Mouse (Mus musculus): Measurements from ENCODE around the gene Baz1a. TPM values are rescaled to one million over a fixed set of nuclear protein-coding genes. Genes with fewer than 3 reads are reported as not detected.

Gene Baz1a
- total and polyA plus RNA-seq, 3 experiments, result 41.7 to 95.0 (median 56.0) TPM

- 0 out of 2 replicates have a peak, but pooled peaks have one; percentile 16 for TF ChIP-seq ZNF384 (IDR thresholded peaks at IDR 0.05; ENCODE audit: low read depth, low read length)
- peak; percentile 20; the same call in 1 of the 2 replicates for TF ChIP-seq SIN3A (IDR thresholded peaks at IDR 0.05; ENCODE audit: low read length)
- no peak for TF ChIP-seq IRF4 (IDR thresholded peaks at IDR 0.05; ENCODE audit: low read depth, low read length)
- no peak for TF ChIP-seq MAZ (IDR thresholded peaks at IDR 0.05; ENCODE audit: low read depth, low read length)
- TF ChIP-seq USF2 (conservative IDR thresholded peaks at IDR 0.05; ENCODE audit: low read depth, low read length), result no peak
- no peak for TF ChIP-seq ZMIZ1 (IDR thresholded peaks at IDR 0.05; ENCODE audit: low read depth, low read length)
- TF ChIP-seq TBP (conservative IDR thresholded peaks at IDR 0.05; ENCODE audit: low read depth, low read length), result peak; percentile 52; the same call in 1 of the 2 replicates
- no peak for TF ChIP-seq NRF1 (IDR thresholded peaks at IDR 0.05; ENCODE audit: low read depth, low read length)
- no peak for TF ChIP-seq JUN (IDR thresholded peaks at IDR 0.05; ENCODE audit: insufficient read depth, low read depth, low read length)
- no peak for TF ChIP-seq JUND (conservative IDR thresholded peaks at IDR 0.05; ENCODE audit: low read depth, low read length)
- peak; percentile 15; the same call in 1 of the 2 replicates for TF ChIP-seq MEF2A (IDR thresholded peaks at IDR 0.05; ENCODE audit: borderline replicate concordance, low read depth, low read length)
- TF ChIP-seq MXI1 (IDR thresholded peaks at IDR 0.05; ENCODE audit: low read depth, low read length), result 0 out of 2 replicates have a peak, but pooled peaks have one; percentile 55
- in situ Hi-C loops (cut with MboI; ENCODE audit: low pct_ligation_motif_present, low pct_unique_long_range_greater_than_20kb, low sequenced_read_pairs), result no loop called here
Measured at GRCm38 (mm10) chr12:54861991-54862605, 152.1 kb downstream of the Baz1a start.

GRCm38 (mm10) chr12:54859531-54859930 lies 154.6 kb downstream of the Baz1a start:
- H3K4me2 ChIP-seq (ENCODE audit: insufficient read depth, low read depth, poor library complexity, severe bottlenecking), result no peak overlapping the region
- in situ Hi-C loops (cut with MboI; ENCODE audit: low pct_ligation_motif_present, low pct_unique_long_range_greater_than_20kb, low sequenced_read_pairs), result no loop called here

More at GRCm38 (mm10) chr12:54861991-54862605, 152.1 kb downstream of the Baz1a start:
- Histone ChIP-seq H3K36me3 (replicated peaks in 1 of 2; ENCODE audit: control insufficient read depth in 1 of 2, insufficient read depth in 1 of 2, low read length in 1 of 2) (peaks cover 11 to 32% of the 10 kb centered on the region in 2 experiments), H3K4me1 (ENCODE audit: control insufficient read depth in 1 of 2, insufficient read depth in 2 of 2) (peaks cover 3 to 20% of the 10 kb centered on the region in 2 experiments; a peak in 3 of 4 replicates), H3K27me3 (replicated peaks) (no peaks in the 10 kb centered on the region), H3K4me2 (ENCODE audit: insufficient read depth, low read depth, poor library complexity, severe bottlenecking) (peak overlapping the region; percentile 93), H3K9ac (ENCODE audit: insufficient read depth, low read depth) (peak overlapping the region; percentile 99), H3K4me3 (replicated peaks in 1 of 3; ENCODE audit: low read depth in 2 of 3, low read length in 2 of 3, poor library complexity in 1 of 3) (peak overlapping the region; percentile 86 to 99 (median 93)), H3K27ac (ENCODE audit: insufficient read depth, low read depth) (peak overlapping the region; percentile 79), H3K9me3 (replicated peaks; ENCODE audit: low read length) (peaks cover 4% of the 10 kb centered on the region), H3K79me2 (replicated peaks; ENCODE audit: control insufficient read depth, extremely low read depth, insufficient read depth, poor library complexity, severe bottlenecking) (peaks cover 20% of the 10 kb centered on the region)
- peak; percentile 31 for DNase-seq (ENCODE audit: extremely low read depth)
- dilution Hi-C loops (cut with MboI; ENCODE audit: extremely low pct_ligation_motif_present, extremely low pct_unique_long_range_greater_than_20kb, low sequenced_read_pairs), result no loop called here

More at GRCm38 (mm10) chr12:54859531-54859930, 154.6 kb downstream of the Baz1a start:
- Histone ChIP-seq H3K36me3 (replicated peaks in 1 of 2; ENCODE audit: control insufficient read depth in 1 of 2, insufficient read depth in 1 of 2, low read length in 1 of 2) (peaks cover 11 to 44% of the 10 kb centered on the region in 2 experiments), H3K4me1 (ENCODE audit: control insufficient read depth in 1 of 2, insufficient read depth in 2 of 2) (peaks cover 3 to 20% of the 10 kb centered on the region in 2 experiments; a peak in 3 of 4 replicates), H3K79me2 (replicated peaks; ENCODE audit: control insufficient read depth, extremely low read depth, insufficient read depth, poor library complexity, severe bottlenecking) (peaks cover 20% of the 10 kb centered on the region), H3K9me3 (replicated peaks; ENCODE audit: low read length) (no peaks in the 10 kb centered on the region), H3K4me3 (replicated peaks in 1 of 3; ENCODE audit: low read depth in 2 of 3, low read length in 2 of 3, poor library complexity in 1 of 3) (no peak overlapping the region), H3K9ac (ENCODE audit: insufficient read depth, low read depth) (no peak overlapping the region), H3K27ac (ENCODE audit: insufficient read depth, low read depth) (no peak overlapping the region), H3K27me3 (replicated peaks) (no peaks in the 10 kb centered on the region)
- no peak for DNase-seq (ENCODE audit: extremely low read depth)
- dilution Hi-C loops (cut with MboI; ENCODE audit: extremely low pct_ligation_motif_present, extremely low pct_unique_long_range_greater_than_20kb, low sequenced_read_pairs), result no loop called here
- TF ChIP-seq TCF12 (IDR thresholded peaks at IDR 0.05; ENCODE audit: low read depth, low read length), result no peak
- TF ChIP-seq MXI1 (IDR thresholded peaks at IDR 0.05; ENCODE audit: low read depth, low read length), result no peak
- no peak for TF ChIP-seq NELFE (IDR thresholded peaks at IDR 0.05; ENCODE audit: low read depth, low read length)
- TF ChIP-seq MEF2A (IDR thresholded peaks at IDR 0.05; ENCODE audit: borderline replicate concordance, low read depth, low read length), result no peak
- TF ChIP-seq HCFC1 (IDR thresholded peaks at IDR 0.05; ENCODE audit: low read depth, low read length), result no peak
- no peak for TF ChIP-seq ZC3H11A (IDR thresholded peaks at IDR 0.05; ENCODE audit: low read depth, low read length)
- no peak for TF ChIP-seq EP300 (IDR thresholded peaks at IDR 0.05; ENCODE audit: low read length)
- TF ChIP-seq NRF1 (IDR thresholded peaks at IDR 0.05; ENCODE audit: low read depth, low read length), result no peak
